Comparison of ENCODE assay signal across 10 mouse cellular contexts in the genomic region with DNA sequence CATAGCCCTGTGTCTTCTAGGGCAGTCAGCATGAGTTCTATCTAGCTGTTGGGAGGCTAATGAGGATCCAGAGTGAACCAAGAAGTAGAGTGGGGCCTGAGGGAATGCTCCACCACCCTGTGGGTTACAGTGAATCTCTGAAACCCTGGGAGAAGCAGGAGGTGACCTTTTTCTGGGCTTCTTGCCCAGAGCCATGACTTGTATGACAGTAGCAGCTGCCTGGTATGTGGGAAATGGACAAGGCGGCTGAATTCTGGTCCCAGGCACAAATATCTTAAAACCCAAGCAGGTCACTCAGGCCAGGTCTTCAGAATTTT. TPM values are rescaled to one million over a fixed set of nuclear protein-coding genes. Genes with fewer than 3 reads are reported as not detected.
DNase-seq lines count a peak whose midpoint lies in the region; ATAC-seq and TF ChIP-seq lines count a peak whose summit lies in the region.
"Had no signal": no experiment of that assay in that cellular context is flagged by ENCODE, and none has a peak within 500 bp of the region (broad histone marks: within the 10 kb centered on the region; RNA-seq: fewer than 3 reads in every experiment).

No protein-coding gene starts in this region.

- no peak overlapping the region for H3K9ac ChIP-seq in hindbrain, postnatal 0 days (replicated peaks; ENCODE audit: low read length)
- H3K9ac ChIP-seq in hindbrain, embryonic 14.5 days = no peak overlapping the region
- H3K9ac ChIP-seq in limb, embryonic 15.5 days = no peak overlapping the region
- H3K9ac ChIP-seq: liver, embryonic 15.5 days had no signal

- ATAC-seq in hindbrain, postnatal 0 days = no peak
- no peak for ATAC-seq in hindbrain, embryonic 14.5 days (ENCODE audit: low FRiP score)
- ATAC-seq in limb, embryonic 15.5 days (ENCODE audit: insufficient number of reproducible peaks, low FRiP score, low TSS enrichment, low read depth) = no peak
- no peak for ATAC-seq in cerebellum, adult (ENCODE audit: insufficient number of reproducible peaks, low FRiP score, low TSS enrichment)

- no peak for TF ChIP-seq CTCF in hindbrain, postnatal 0 days (IDR thresholded peaks at IDR 0.05; ENCODE audit: low read depth)

- H3K4me3 ChIP-seq in hindbrain, postnatal 0 days (ENCODE audit: low read length) = no peak overlapping the region
- no peak overlapping the region for H3K4me3 ChIP-seq in hindbrain, embryonic 14.5 days (replicated peaks; ENCODE audit: low read length)
- H3K4me3 ChIP-seq in heart, embryonic 10.5 days = no peak overlapping the region
- H3K4me3 ChIP-seq in limb, embryonic 15.5 days = no peak overlapping the region
- H3K4me3 ChIP-seq: liver, embryonic 15.5 days had no signal

- WGBS in hindbrain, postnatal 0 days = 67% methylated on average over 1 of the region's 1 CpGs
- WGBS in hindbrain, embryonic 14.5 days = 82% methylated on average over 1 of the region's 1 CpGs
- 81% methylated on average over 1 of the region's 1 CpGs for WGBS in heart, embryonic 10.5 days
- WGBS in limb, embryonic 15.5 days = 61% methylated on average over 1 of the region's 1 CpGs

- peak overlapping the region; percentile 87 for H3K4me2 ChIP-seq in hindbrain, postnatal 0 days (ENCODE audit: low read depth, low read length)
- H3K4me2 ChIP-seq in hindbrain, embryonic 14.5 days (replicated peaks) = no peak overlapping the region
- H3K4me2 ChIP-seq in limb, embryonic 15.5 days = 0 out of 2 replicates have a peak overlapping the region, but pooled peaks have one; percentile 96
- H3K4me2 ChIP-seq: liver, embryonic 15.5 days had no signal

- H3K27ac ChIP-seq in hindbrain, postnatal 0 days = no peak overlapping the region
- H3K27ac ChIP-seq in hindbrain, embryonic 14.5 days = no peak overlapping the region
- peak overlapping the region; percentile 54 for H3K27ac ChIP-seq in heart, embryonic 10.5 days
- no peak overlapping the region for H3K27ac ChIP-seq in limb, embryonic 15.5 days
- H3K27ac ChIP-seq: liver, embryonic 15.5 days had no signal

- no peaks in the 10 kb centered on the region for H3K36me3 ChIP-seq in hindbrain, postnatal 0 days (ENCODE audit: insufficient read depth, low read length)
- H3K36me3 ChIP-seq in hindbrain, embryonic 14.5 days (replicated peaks; ENCODE audit: control insufficient read depth, insufficient read depth) = no peaks in the 10 kb centered on the region
- H3K36me3 ChIP-seq in heart, embryonic 10.5 days = no peaks in the 10 kb centered on the region
- no peaks in the 10 kb centered on the region for H3K36me3 ChIP-seq in limb, embryonic 15.5 days
- H3K36me3 ChIP-seq: liver, embryonic 15.5 days had no signal

- peaks cover 4% of the 10 kb centered on the region for H3K27me3 ChIP-seq in hindbrain, postnatal 0 days (ENCODE audit: insufficient read depth, low read length)
- peaks cover 35% of the 10 kb centered on the region for H3K27me3 ChIP-seq in hindbrain, embryonic 14.5 days (ENCODE audit: control insufficient read depth, insufficient read depth, low read length)
- H3K27me3 ChIP-seq in heart, embryonic 10.5 days (ENCODE audit: insufficient read depth, poor library complexity, severe bottlenecking) = peaks cover 67% of the 10 kb centered on the region
- peaks cover 32% of the 10 kb centered on the region for H3K27me3 ChIP-seq in limb, embryonic 15.5 days

- DNase-seq in hindbrain, postnatal 0 days (ENCODE audit: low spot score) = no peak
- no peak for DNase-seq in hindbrain, embryonic 14.5 days (ENCODE audit: low spot score)
- DNase-seq in adipocyte (ENCODE audit: low spot score) = peak; percentile 79
- DNase-seq in heart, embryonic 10.5 days (ENCODE audit: low spot score) = peak; percentile 72
- DNase-seq in spleen, postnatal 36 days (ENCODE audit: low spot score in 2 of 2) = no peak
- no peak for DNase-seq in frontal cortex, postnatal 10 days (ENCODE audit: low spot score in 2 of 2)
- DNase-seq: cerebellum, adult 11 months had no signal

- H3K9me3 ChIP-seq in hindbrain, postnatal 0 days (ENCODE audit: low read length) = no peaks in the 10 kb centered on the region
- no peaks in the 10 kb centered on the region for H3K9me3 ChIP-seq in hindbrain, embryonic 14.5 days (ENCODE audit: control insufficient read depth, low read length)
- no peaks in the 10 kb centered on the region for H3K9me3 ChIP-seq in heart, embryonic 10.5 days
- H3K9me3 ChIP-seq in limb, embryonic 15.5 days = no peaks in the 10 kb centered on the region
- H3K9me3 ChIP-seq: liver, embryonic 15.5 days had no signal

- no peaks in the 10 kb centered on the region for H3K4me1 ChIP-seq in hindbrain, postnatal 0 days (ENCODE audit: insufficient read depth, low read length)
- 0 out of 2 replicates have a peak, but pooled peaks cover 7% of the 10 kb centered on the region for H3K4me1 ChIP-seq in hindbrain, embryonic 14.5 days (replicated peaks; ENCODE audit: control insufficient read depth, insufficient read depth, low read length)
- H3K4me1 ChIP-seq in heart, embryonic 10.5 days = peaks cover 31% of the 10 kb centered on the region
- H3K4me1 ChIP-seq in limb, embryonic 15.5 days = peaks cover 37% of the 10 kb centered on the region

RNA-seq across cellular contexts. Expression of a gene that starts 2.6 kb away (rescaled TPM):
- total RNA-seq in hindbrain, postnatal 0 days (2014; rRNA removed) = 13.4 and 14.0 TPM in 2 replicates
- polyA plus RNA-seq in hindbrain, postnatal 0 days (2015; fragmentation: Nextera tagmentation; extraction: Ambion mirVana) = 2.7 and 2.8 TPM in 2 replicates
- polyA plus RNA-seq in hindbrain, embryonic 14.5 days (2014; fragmentation: Nextera tagmentation; extraction: Ambion mirVana) = 3.7 and 4.1 TPM in 2 replicates
- 0.52 and 0.89 TPM in 2 replicates for polyA plus RNA-seq in heart, embryonic 10.5 days (2016; fragmentation: Nextera tagmentation; extraction: Ambion mirVana)
- 3.1 and 3.9 TPM in 2 replicates for polyA plus RNA-seq in limb, embryonic 15.5 days (2015; fragmentation: Nextera tagmentation; extraction: Ambion mirVana)
- polyA plus RNA-seq: liver, embryonic 15.5 days had no signal

RNA-seq across cellular contexts. Expression of a gene that starts 10.2 kb away (rescaled TPM):
- 17.3 and 31.7 TPM in 2 replicates for total RNA-seq in hindbrain, postnatal 0 days (2014; rRNA removed)
- polyA plus RNA-seq in hindbrain, postnatal 0 days (2015; fragmentation: Nextera tagmentation; extraction: Ambion mirVana) = 13.3 and 13.4 TPM in 2 replicates
- polyA plus RNA-seq in hindbrain, embryonic 14.5 days (2014; fragmentation: Nextera tagmentation; extraction: Ambion mirVana) = 8.2 and 8.5 TPM in 2 replicates
- 10.9 and 14.6 TPM in 2 replicates for polyA plus RNA-seq in heart, embryonic 10.5 days (2016; fragmentation: Nextera tagmentation; extraction: Ambion mirVana)
- polyA plus RNA-seq in limb, embryonic 15.5 days (2015; fragmentation: Nextera tagmentation; extraction: Ambion mirVana) = 28.5 and 29.1 TPM in 2 replicates

RNA-seq across cellular contexts. Expression of a gene that starts 45.6 kb away (rescaled TPM):
- 21.5 and 24.3 TPM in 2 replicates for total RNA-seq in hindbrain, postnatal 0 days (2014; rRNA removed)
- polyA plus RNA-seq in hindbrain, postnatal 0 days (2015; fragmentation: Nextera tagmentation; extraction: Ambion mirVana) = 5.0 and 5.3 TPM in 2 replicates
- polyA plus RNA-seq in hindbrain, embryonic 14.5 days (2014; fragmentation: Nextera tagmentation; extraction: Ambion mirVana) = 10.1 and 10.3 TPM in 2 replicates
- 10.3 and 19.7 TPM in 2 replicates for polyA plus RNA-seq in heart, embryonic 10.5 days (2016; fragmentation: Nextera tagmentation; extraction: Ambion mirVana)
- 12.1 and 12.7 TPM in 2 replicates for polyA plus RNA-seq in limb, embryonic 15.5 days (2015; fragmentation: Nextera tagmentation; extraction: Ambion mirVana)

Comparison
In these comparisons a context has a peak if more than half of its experiments do, and no peak if none do; other contexts are left out.
1. DNase-seq: peak in adipocyte (single experiment) and heart, embryonic 10.5 days (single experiment); none in hindbrain, postnatal 0 days (single experiment), hindbrain, embryonic 14.5 days (single experiment), spleen, postnatal 36 days (0 of 2) and frontal cortex, postnatal 10 days (0 of 2).